Mouse (Mus musculus): ENCODE data around the gene Lhcgr. TPM values are rescaled to one million over a fixed set of nuclear protein-coding genes. Genes with fewer than 3 reads are reported as not detected.
A peak's percentile ranks its signal among the peaks of the same experiment; 100 is the strongest.

The Lhcgr gene
- polyA plus RNA-seq, 1 experiment from 2014 or later, result 2.5 TPM

DNA sequence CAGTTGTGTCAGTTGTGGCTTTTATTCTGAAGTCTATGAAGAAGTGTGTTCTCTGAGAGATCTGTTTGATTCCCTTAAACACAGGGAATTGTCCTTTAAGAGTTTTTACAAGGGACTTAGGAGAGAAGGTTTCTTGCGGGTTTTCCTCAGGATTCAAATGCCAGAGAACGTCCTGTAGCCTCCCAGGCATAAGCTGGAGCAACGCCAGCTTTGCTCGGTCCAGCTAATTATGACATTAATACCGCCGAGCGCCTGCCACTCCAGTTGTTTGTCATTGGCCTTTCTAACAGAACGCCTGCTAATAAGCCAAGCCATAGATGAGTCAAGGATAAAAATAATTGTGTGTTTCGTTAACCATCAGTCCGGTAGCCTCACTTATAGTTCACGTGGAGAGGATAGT is 103.6 kb downstream of the Lhcgr start:
- Histone ChIP-seq H3K9me3 (ENCODE audit: control insufficient read depth, low read length) (no peaks in the 10 kb centered on the region), H3K4me1 (ENCODE audit: control insufficient read depth, insufficient read depth, low read depth, low read length) (no peaks in the 10 kb centered on the region), H3K4me3 (ENCODE audit: low read length) (no peak overlapping the region), H3K27me3 (replicated peaks; ENCODE audit: control insufficient read depth, insufficient read depth, low read length) (no peaks in the 10 kb centered on the region), H3K9ac (ENCODE audit: low read depth, low read length) (no peak overlapping the region), H3K36me3 (ENCODE audit: control insufficient read depth, insufficient read depth, low read length) (no peaks in the 10 kb centered on the region), H3K27ac (ENCODE audit: low read depth, low read length) (no peak overlapping the region), H3K4me2 (ENCODE audit: low read length) (no peak overlapping the region)
- 43% methylated on average over 11 of the region's 11 CpGs for WGBS
- no peak for ATAC-seq

DNA sequence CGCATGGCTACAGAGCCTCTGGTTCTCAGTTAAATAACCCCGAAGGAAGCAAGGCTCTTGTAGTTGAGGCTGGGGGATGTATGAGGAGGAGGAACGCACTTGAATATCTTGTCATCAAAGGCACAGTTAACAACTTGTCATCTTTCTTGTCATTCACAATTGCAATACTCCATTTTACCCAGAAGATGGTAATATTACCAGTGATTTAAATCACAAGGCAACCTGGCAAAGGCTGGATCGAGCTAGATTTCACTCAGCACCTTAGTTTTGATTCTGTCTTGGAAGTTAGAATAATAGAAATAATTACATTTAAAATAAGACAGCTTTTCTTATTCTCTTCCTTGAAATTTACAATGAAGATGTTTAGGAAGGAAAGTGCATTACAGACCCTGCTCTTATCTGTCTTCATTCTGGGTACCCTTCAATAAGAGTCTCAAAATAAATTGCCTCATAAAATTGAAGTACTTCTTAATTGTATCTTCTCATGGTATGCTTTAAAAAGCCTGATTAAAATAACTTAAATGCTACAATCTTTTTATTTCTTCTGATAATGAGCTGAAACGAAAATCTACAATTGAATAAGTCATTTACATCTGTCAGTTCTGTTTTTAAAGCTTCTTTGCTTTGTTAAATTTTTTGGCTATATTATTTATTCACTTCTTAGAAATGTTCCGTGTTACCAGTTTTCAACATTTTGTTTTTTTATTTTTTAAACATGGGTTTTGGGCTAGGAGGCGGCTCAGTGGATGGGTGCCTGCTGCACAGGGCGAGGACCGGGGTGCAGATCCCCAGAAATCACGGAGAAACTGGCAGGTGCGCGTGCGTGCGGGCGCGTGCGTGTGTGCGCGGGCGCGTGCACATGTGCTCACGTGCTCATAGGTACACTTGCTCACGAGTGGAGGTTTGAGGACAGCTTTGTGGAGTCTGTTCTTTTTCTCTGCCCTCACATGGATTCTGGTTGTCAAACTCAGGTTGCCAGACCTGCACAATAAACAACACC is 116.2 kb downstream of the Lhcgr start:
- no peak overlapping the region for H3K27ac ChIP-seq (ENCODE audit: low read depth, low read length)
- 90% methylated on average over 23 of the region's 23 CpGs for WGBS
- ATAC-seq, result no peak

DNA sequence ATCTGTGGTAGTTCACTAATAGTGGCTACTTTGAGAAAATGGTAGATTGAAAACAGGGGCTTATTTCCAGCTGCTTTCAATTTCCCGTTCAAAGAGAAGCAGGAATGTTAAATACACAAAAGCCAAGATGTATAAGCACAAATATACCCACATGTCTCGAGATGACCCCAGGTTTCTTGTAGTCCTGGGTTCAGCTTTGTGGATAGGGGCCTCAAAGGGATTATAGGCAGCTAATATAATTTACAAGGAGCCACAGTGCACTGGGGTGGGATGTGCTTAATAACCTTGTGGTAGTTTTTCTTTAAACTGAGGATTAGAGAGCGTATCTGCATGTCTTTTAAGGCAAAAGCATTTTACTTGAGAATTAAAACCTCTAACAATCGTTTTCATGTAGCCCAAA is 121.0 kb downstream of the Lhcgr start:
- H3K4me1 ChIP-seq (ENCODE audit: control insufficient read depth, insufficient read depth, low read depth, low read length), result peaks cover 3% of the 10 kb centered on the region
- H3K4me2 ChIP-seq (ENCODE audit: low read length), result no peak overlapping the region
- H3K27ac ChIP-seq (ENCODE audit: low read depth, low read length), result no peak overlapping the region
- 69% methylated on average over 4 of the region's 4 CpGs for WGBS
- H3K4me3 ChIP-seq (ENCODE audit: low read length), result no peak overlapping the region
- no peaks in the 10 kb centered on the region for H3K27me3 ChIP-seq (replicated peaks; ENCODE audit: control insufficient read depth, insufficient read depth, low read length)
- no peaks in the 10 kb centered on the region for H3K9me3 ChIP-seq (ENCODE audit: control insufficient read depth, low read length)
- H3K36me3 ChIP-seq (ENCODE audit: control insufficient read depth, insufficient read depth, low read length), result no peaks in the 10 kb centered on the region
- no peak overlapping the region for H3K9ac ChIP-seq (ENCODE audit: low read depth, low read length)
- ATAC-seq, result no peak

More for the DNA sequence above, 116.2 kb downstream of the Lhcgr start:
- Histone ChIP-seq H3K4me3 (ENCODE audit: low read length) (no peak overlapping the region), H3K9me3 (ENCODE audit: control insufficient read depth, low read length) (no peaks in the 10 kb centered on the region), H3K4me1 (ENCODE audit: control insufficient read depth, insufficient read depth, low read depth, low read length) (no peaks in the 10 kb centered on the region), H3K36me3 (ENCODE audit: control insufficient read depth, insufficient read depth, low read length) (no peaks in the 10 kb centered on the region), H3K4me2 (ENCODE audit: low read length) (no peak overlapping the region), H3K27me3 (replicated peaks; ENCODE audit: control insufficient read depth, insufficient read depth, low read length) (no peaks in the 10 kb centered on the region), H3K9ac (ENCODE audit: low read depth, low read length) (no peak overlapping the region)

DNA sequence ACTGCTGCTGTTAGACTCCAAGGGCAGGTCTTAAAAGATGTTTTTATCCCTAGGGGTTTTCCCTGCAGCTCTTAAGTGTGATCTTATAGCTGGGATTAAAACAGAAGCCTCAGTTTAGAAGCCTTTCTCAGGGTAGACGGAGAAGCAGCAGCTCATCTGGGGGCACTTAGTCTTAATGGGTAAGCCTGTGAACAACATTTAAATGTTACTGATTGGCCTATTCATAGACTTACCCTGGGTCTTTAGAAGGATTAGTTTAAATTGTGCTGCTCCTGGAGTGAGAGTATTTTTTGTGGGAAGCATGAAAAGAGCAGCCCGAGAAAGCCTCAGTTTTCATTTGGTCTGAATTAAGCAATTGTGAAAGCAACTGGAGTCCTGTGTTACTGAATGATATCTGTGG is 121.9 kb downstream of the Lhcgr start:
- Histone ChIP-seq H3K27me3 (replicated peaks; ENCODE audit: control insufficient read depth, insufficient read depth, low read length) (no peaks in the 10 kb centered on the region), H3K9ac (ENCODE audit: low read depth, low read length) (no peak overlapping the region), H3K36me3 (ENCODE audit: control insufficient read depth, insufficient read depth, low read length) (no peaks in the 10 kb centered on the region), H3K27ac (ENCODE audit: low read depth, low read length) (no peak overlapping the region), H3K4me3 (ENCODE audit: low read length) (no peak overlapping the region), H3K4me2 (ENCODE audit: low read length) (no peak overlapping the region), H3K9me3 (ENCODE audit: control insufficient read depth, low read length) (no peaks in the 10 kb centered on the region), H3K4me1 (ENCODE audit: control insufficient read depth, insufficient read depth, low read depth, low read length) (peaks cover 3% of the 10 kb centered on the region)
- WGBS, result 41% methylated on average over 2 of the region's 2 CpGs
- ATAC-seq, result 0 out of 2 replicates have a peak, but pooled peaks have one; percentile 25

DNA sequence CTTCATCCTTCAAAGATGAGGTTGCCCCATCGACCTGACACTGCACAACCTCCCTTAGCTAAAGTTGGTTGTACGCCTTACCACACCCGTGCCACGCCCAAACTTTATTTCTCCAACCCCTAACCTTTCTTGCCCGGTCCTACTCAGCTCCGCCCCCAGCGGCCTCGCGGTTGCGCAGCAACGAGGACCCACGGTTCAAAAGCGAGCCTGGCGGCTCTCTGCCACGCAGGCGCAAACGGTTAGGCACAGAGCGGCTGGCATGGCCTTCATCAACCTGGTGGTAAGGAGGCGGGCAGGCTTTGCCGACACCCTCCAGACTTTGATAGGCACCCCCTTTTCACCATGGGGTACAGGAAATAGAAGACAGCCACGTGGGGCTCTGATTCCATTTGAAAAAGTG is 123.3 kb downstream of the Lhcgr start, which contains the start of gene Gtf2a1l:
TSS of gene Gtf2a1l (plus strand) at position 209 of the 400 bp plus-strand sequence.
- Histone ChIP-seq H3K4me1 (ENCODE audit: control insufficient read depth, insufficient read depth, low read depth, low read length) (peaks cover 3% of the 10 kb centered on the region), H3K4me3 (ENCODE audit: low read length) (peak within 1 kb of the TSS; percentile 4; the same call in 1 of the 2 replicates), H3K4me2 (ENCODE audit: low read length) (peak within 1 kb of the TSS; percentile 48), H3K9ac (ENCODE audit: low read depth, low read length) (0 out of 2 replicates have a peak within 1 kb of the TSS, but pooled peaks have one; percentile 1), H3K27ac (ENCODE audit: low read depth, low read length) (no peak within 1 kb of the TSS), H3K9me3 (ENCODE audit: control insufficient read depth, low read length) (no peaks in the 10 kb centered on the region), H3K27me3 (replicated peaks; ENCODE audit: control insufficient read depth, insufficient read depth, low read length) (no peaks in the 10 kb centered on the region), H3K36me3 (ENCODE audit: control insufficient read depth, insufficient read depth, low read length) (no peaks in the 10 kb centered on the region)
- WGBS, result 38% methylated on average over 21 of the region's 21 CpGs
- peak; percentile 82 for ATAC-seq

Other genes with a start within 250 kb of the Lhcgr start
- 1.7 and 2.1 TPM in 2 replicates for gene Ston1, start 194.3 kb downstream of the Lhcgr start, polyA plus RNA-seq (2015; fragmentation: Nextera tagmentation; extraction: Ambion mirVana)
- 0.25 and 0.35 TPM in 2 replicates for gene Gtf2a1l, start 123.3 kb downstream of the Lhcgr start, polyA plus RNA-seq (2015; fragmentation: Nextera tagmentation; extraction: Ambion mirVana)